Comparison of ENCODE assay signal across 13 mouse cellular contexts in the genomic region with DNA sequence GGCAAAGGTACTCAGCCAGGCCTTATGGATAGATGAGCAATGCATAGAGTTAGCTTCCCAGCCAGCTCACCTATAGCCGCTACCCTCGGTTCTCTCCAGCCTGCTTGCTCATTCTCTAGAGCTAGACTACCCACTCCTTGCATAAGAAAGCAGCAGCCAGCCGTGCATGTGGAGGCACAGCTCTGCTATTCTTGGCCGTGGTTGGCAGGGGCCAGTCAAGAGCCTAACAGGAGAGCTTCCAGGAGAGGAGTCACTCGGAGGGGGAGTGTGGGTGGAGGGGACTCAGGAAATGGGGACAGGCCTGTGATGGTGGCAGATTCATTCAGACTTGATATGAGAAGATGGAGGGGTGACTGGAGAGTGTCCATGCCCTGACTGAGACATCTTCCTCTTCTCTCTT. TPM values are rescaled to one million over a fixed set of nuclear protein-coding genes. Genes with fewer than 3 reads are reported as not detected.
DNase-seq lines count a peak whose midpoint lies in the region; ATAC-seq and TF ChIP-seq lines count a peak whose summit lies in the region.
"Had no signal": no experiment of that assay in that cellular context is flagged by ENCODE, and none has a peak within 500 bp of the region (broad histone marks: within the 10 kb centered on the region; RNA-seq: fewer than 3 reads in every experiment).

No protein-coding gene starts in this region.

- TF ChIP-seq CTCF in cerebellum, adult 2 months (IDR thresholded peaks at IDR 0.05; ENCODE audit: borderline replicate concordance, insufficient read depth, low read depth, low read length), result no peak

- no peaks in the 10 kb centered on the region for H3K9me3 ChIP-seq in heart, embryonic 15.5 days (replicated peaks)
- H3K9me3 ChIP-seq in liver, embryonic 11.5 days (ENCODE audit: control insufficient read depth, low read length), result no peaks in the 10 kb centered on the region
- H3K9me3 ChIP-seq: G1E; liver, embryonic 13.5 days had no signal

- peak overlapping the region; percentile 52 for H3K27ac ChIP-seq in cerebellum, adult 2 months (ENCODE audit: insufficient read depth, low read length)
- 0 out of 2 replicates have a peak overlapping the region, but pooled peaks have one; percentile 14 for H3K27ac ChIP-seq in heart, embryonic 15.5 days
- H3K27ac ChIP-seq in liver, embryonic 11.5 days (ENCODE audit: low read depth, low read length), result no peak overlapping the region
- H3K27ac ChIP-seq: liver, embryonic 13.5 days; macrophage had no signal

- H3K4me1 ChIP-seq in cerebellum, adult 2 months (ENCODE audit: control insufficient read depth, insufficient read depth, low read length), result peaks cover 65% of the 10 kb centered on the region
- H3K4me1 ChIP-seq in heart, embryonic 15.5 days (replicated peaks), result peaks cover 73% of the 10 kb centered on the region
- H3K4me1 ChIP-seq in liver, embryonic 11.5 days (replicated peaks; ENCODE audit: control insufficient read depth, insufficient read depth, low read length), result peaks cover 55% of the 10 kb centered on the region

- TF ChIP-seq POLR2A in cerebellum, adult 2 months (IDR thresholded peaks at IDR 0.05; ENCODE audit: borderline replicate concordance, insufficient read depth, low read length), result no peak

- no peaks in the 10 kb centered on the region for H3K27me3 ChIP-seq in cerebellum, adult 2 months (ENCODE audit: control insufficient read depth, insufficient read depth, low read length)
- H3K27me3 ChIP-seq in heart, embryonic 15.5 days, result no peaks in the 10 kb centered on the region
- H3K27me3 ChIP-seq in liver, embryonic 11.5 days (replicated peaks; ENCODE audit: control insufficient read depth, insufficient read depth, low read length), result no peaks in the 10 kb centered on the region
- H3K27me3 ChIP-seq: liver, embryonic 13.5 days had no signal

- H3K4me2 ChIP-seq in heart, embryonic 15.5 days, result no peak overlapping the region
- H3K4me2 ChIP-seq in liver, embryonic 11.5 days, result no peak overlapping the region
- H3K4me2 ChIP-seq: liver, embryonic 13.5 days had no signal

- 14% methylated on average over 5 of the region's 5 CpGs for WGBS in cerebellum, adult 2 months
- WGBS in heart, embryonic 15.5 days, result 33% methylated on average over 5 of the region's 5 CpGs
- WGBS in liver, embryonic 11.5 days, result 78% methylated on average over 5 of the region's 5 CpGs

- peak; percentile 47 to 58 for DNase-seq in cerebellum, adult 2 months
- no peak for DNase-seq in cerebellum, postnatal 14 days
- DNase-seq in layer of hippocampus, adult 9-11 months, result peak; percentile 83
- DNase-seq in layer of hippocampus, postnatal 10 days (ENCODE audit: low spot score in 2 of 2), result no peak
- peak; percentile 66 for DNase-seq in right cerebral cortex, postnatal 14 days
- DNase-seq in adrenal gland, postnatal 36 days, result no peak
- DNase-seq in liver, embryonic 11.5 days (ENCODE audit: low spot score), result no peak
- DNase-seq: kidney, postnatal 25 days; liver, embryonic 13.5 days had no signal

- peak; percentile 18; the same call in 1 of the 2 replicates for ATAC-seq in heart, embryonic 15.5 days (replicated peaks; ENCODE audit: insufficient number of reproducible peaks, insufficient read depth, low FRiP score, low read depth)
- ATAC-seq in liver, embryonic 11.5 days (replicated peaks; ENCODE audit: low FRiP score), result no peak
- ATAC-seq: inflammation-experienced regulatory T-cells, adult 6 months had no signal

- peaks cover 32% of the 10 kb centered on the region for H3K36me3 ChIP-seq in heart, embryonic 15.5 days
- H3K36me3 ChIP-seq in liver, embryonic 11.5 days (ENCODE audit: control insufficient read depth, insufficient read depth, low read length), result peaks cover 47% of the 10 kb centered on the region

- H3K9ac ChIP-seq in heart, embryonic 15.5 days, result no peak overlapping the region
- H3K9ac ChIP-seq in liver, embryonic 11.5 days (ENCODE audit: low read depth, low read length), result no peak overlapping the region
- H3K9ac ChIP-seq: liver, embryonic 13.5 days had no signal

- H3K4me3 ChIP-seq in cerebellum, adult 2 months (replicated peaks; ENCODE audit: insufficient read depth, low read depth, low read length), result no peak overlapping the region
- no peak overlapping the region for H3K4me3 ChIP-seq in heart, embryonic 15.5 days
- no peak overlapping the region for H3K4me3 ChIP-seq in liver, embryonic 11.5 days (ENCODE audit: low read depth, low read length)
- H3K4me3 ChIP-seq: liver, embryonic 13.5 days had no signal

RNA-seq across cellular contexts. Expression of a gene that starts 7.2 kb away (rescaled TPM):
- 38.6 and 38.9 TPM in 2 replicates for polyA plus RNA-seq in cerebellum, adult 2 months (2012; rRNA removed)
- total RNA-seq in layer of hippocampus, postnatal 10 days (2021), result 10 to 100 TPM; 42.2 to 45.0 TPM
- 30.8 and 32.7 TPM in 2 replicates for polyA plus RNA-seq in heart, embryonic 15.5 days (2015; fragmentation: Nextera tagmentation; extraction: Ambion mirVana)
- total RNA-seq in adrenal gland, postnatal 36 days (2021), result 10 to 100 TPM; 24.8 to 26.8 TPM
- polyA plus RNA-seq in liver, embryonic 11.5 days (2014; fragmentation: Nextera tagmentation; extraction: Ambion mirVana), result 20.3 and 22.9 TPM in 2 replicates

RNA-seq across cellular contexts. Expression of a gene that starts 8.0 kb away (rescaled TPM):
- polyA plus RNA-seq in cerebellum, adult 2 months (2012; rRNA removed), result 158 and 160 TPM in 2 replicates
- 100 to 1,000 TPM; 260 to 286 TPM for total RNA-seq in layer of hippocampus, postnatal 10 days (2021)
- 73.9 and 90.0 TPM in 2 replicates for polyA plus RNA-seq in heart, embryonic 15.5 days (2015; fragmentation: Nextera tagmentation; extraction: Ambion mirVana)
- 10 to 100 TPM; 66.5 to 67.5 TPM for total RNA-seq in adrenal gland, postnatal 36 days (2021)
- 74.8 and 80.9 TPM in 2 replicates for polyA plus RNA-seq in liver, embryonic 11.5 days (2014; fragmentation: Nextera tagmentation; extraction: Ambion mirVana)

RNA-seq across cellular contexts. Expression of a gene that starts 19.0 kb away (rescaled TPM):
- 6.5 and 7.5 TPM in 2 replicates for polyA plus RNA-seq in cerebellum, adult 2 months (2012; rRNA removed)
- total RNA-seq in layer of hippocampus, postnatal 10 days (2021), result 1 to 10 TPM; 7.5 to 9.9 TPM
- polyA plus RNA-seq in heart, embryonic 15.5 days (2015; fragmentation: Nextera tagmentation; extraction: Ambion mirVana), result 9.9 and 13.3 TPM in 2 replicates
- total RNA-seq in adrenal gland, postnatal 36 days (2021), result 10 to 100 TPM; 16.9 to 17.2 TPM
- polyA plus RNA-seq in liver, embryonic 11.5 days (2014; fragmentation: Nextera tagmentation; extraction: Ambion mirVana), result 7.6 and 8.4 TPM in 2 replicates

RNA-seq across cellular contexts. Expression of a gene that starts 42.6 kb away (rescaled TPM):
- 3.5 and 4.0 TPM in 2 replicates for polyA plus RNA-seq in cerebellum, adult 2 months (2012; rRNA removed)
- 1 to 10 TPM; 4.0 to 4.6 TPM for total RNA-seq in layer of hippocampus, postnatal 10 days (2021)
- polyA plus RNA-seq in heart, embryonic 15.5 days (2015; fragmentation: Nextera tagmentation; extraction: Ambion mirVana), result 40.2 and 46.4 TPM in 2 replicates
- 100 to 1,000 TPM; 118 to 152 TPM for total RNA-seq in adrenal gland, postnatal 36 days (2021)
- 58.4 and 67.9 TPM in 2 replicates for polyA plus RNA-seq in liver, embryonic 11.5 days (2014; fragmentation: Nextera tagmentation; extraction: Ambion mirVana)

RNA-seq across cellular contexts. Expression of a gene that starts 51.4 kb away (rescaled TPM):
- polyA plus RNA-seq in cerebellum, adult 2 months (2012; rRNA removed), result 60.8 and 68.2 TPM in 2 replicates
- 10 to 100 TPM; 95.0 to 96.3 TPM for total RNA-seq in layer of hippocampus, postnatal 10 days (2021)
- polyA plus RNA-seq in heart, embryonic 15.5 days (2015; fragmentation: Nextera tagmentation; extraction: Ambion mirVana), result 5.8 and 7.0 TPM in 2 replicates
- total RNA-seq in adrenal gland, postnatal 36 days (2021), result 1 to 10 TPM; 2.4 to 3.6 TPM
- polyA plus RNA-seq in liver, embryonic 11.5 days (2014; fragmentation: Nextera tagmentation; extraction: Ambion mirVana), result 2.5 and 2.6 TPM in 2 replicates
- polyA plus RNA-seq: inflammation-experienced regulatory T-cells, adult 6 months had no signal

Comparison
In these comparisons a context has a peak if more than half of its experiments do, and no peak if none do; other contexts are left out.
1. DNase-seq: peak in cerebellum, adult 2 months (2 of 2), layer of hippocampus, adult 9-11 months (single experiment) and right cerebral cortex, postnatal 14 days (single experiment); none in cerebellum, postnatal 14 days (0 of 2), layer of hippocampus, postnatal 10 days (0 of 2), adrenal gland, postnatal 36 days (0 of 2) and liver, embryonic 11.5 days (single experiment).